Mouse (Mus musculus): ENCODE data around the gene Abcf3. TPM values are rescaled to one million over a fixed set of nuclear protein-coding genes. Genes with fewer than 3 reads are reported as not detected.

Gene Abcf3
- polyA plus RNA-seq, 3 experiments from 2014 or later: 49.8 to 94.5 (median 71.5) TPM

Other genes starting within 250 kb of the Abcf3 start
- 10 to 100 TPM; 77.6 to 82.2 (median 82.2) TPM for gene Parl, start 246.2 kb upstream of the Abcf3 start, polyA plus RNA-seq (2017; shearing (Covaris generic))
- not detected for gene Cyp2ab1, start 223.2 kb upstream of the Abcf3 start, polyA plus RNA-seq (2017; shearing (Covaris generic))
- 10 to 100 TPM; 20.5 to 39.1 (median 35.7) TPM for gene Abcc5, start 122.2 kb upstream of the Abcf3 start, polyA plus RNA-seq (2017; shearing (Covaris generic))
- gene Eif2b5, start 49.8 kb upstream of the Abcf3 start, polyA plus RNA-seq (2017; shearing (Covaris generic)): 10 to 100 TPM; 13.1 to 19.0 (median 14.8) TPM
- gene Dvl3, start 31.6 kb upstream of the Abcf3 start, polyA plus RNA-seq (2017; shearing (Covaris generic)): 10 to 100 TPM; 10.9 to 19.2 (median 12.4) TPM
- 100 to 1,000 TPM; 494 to 560 (median 499) TPM for gene Ap2m1, start 13.1 kb upstream of the Abcf3 start, polyA plus RNA-seq (2017; shearing (Covaris generic))
- under 1 TPM in 2 of 3 experiments, not detected in 1; 0.24 to 0.31 TPM for gene Vwa5b2, start 40.9 kb downstream of the Abcf3 start, polyA plus RNA-seq (2017; shearing (Covaris generic))
- gene Eef1akmt4, start 63.0 kb downstream of the Abcf3 start, polyA plus RNA-seq (2017; shearing (Covaris generic)): 10 to 100 TPM; 12.0 to 19.3 (median 18.7) TPM
- not detected for gene Gm49333, start 63.0 kb downstream of the Abcf3 start, polyA plus RNA-seq (2017; shearing (Covaris generic))
- 10 to 100 TPM; 22.7 to 33.7 (median 28.4) TPM for gene Alg3, start 63.2 kb downstream of the Abcf3 start, polyA plus RNA-seq (2017; shearing (Covaris generic))
- under 1 TPM in 1 of 3 experiments, not detected in 2; 0.43 TPM for gene Camk2n2, start 72.7 kb downstream of the Abcf3 start, polyA plus RNA-seq (2017; shearing (Covaris generic))
- not detected for gene Ece2, start 81.3 kb downstream of the Abcf3 start, polyA plus RNA-seq (2017; shearing (Covaris generic))
- 100 to 1,000 TPM; 135 to 198 (median 183) TPM for gene Psmd2, start 103.1 kb downstream of the Abcf3 start, polyA plus RNA-seq (2017; shearing (Covaris generic))
- gene Eif4g1, start 119.7 kb downstream of the Abcf3 start, polyA plus RNA-seq (2017; shearing (Covaris generic)): 10 to 100 TPM; 48.9 to 68.0 (median 51.3) TPM
- under 1 TPM; 0.30 to 0.78 (median 0.59) TPM for gene Fam131a, start 144.7 kb downstream of the Abcf3 start, polyA plus RNA-seq (2017; shearing (Covaris generic))
- 10 to 100 TPM; 63.1 to 71.1 (median 64.1) TPM for gene Polr2h, start 169.1 kb downstream of the Abcf3 start, polyA plus RNA-seq (2017; shearing (Covaris generic))
- gene Clcn2, start 169.2 kb downstream of the Abcf3 start, polyA plus RNA-seq (2017; shearing (Covaris generic)): 1 to 10 TPM in 1 of 3 experiments, under 1 TPM in 2; 0.48 to 1.2 (median 0.79) TPM
- not detected for gene Chrd, start 184.6 kb downstream of the Abcf3 start, polyA plus RNA-seq (2017; shearing (Covaris generic))
- gene Thpo, start 185.9 kb downstream of the Abcf3 start, polyA plus RNA-seq (2017; shearing (Covaris generic)): not detected

Measured in inflammation-experienced regulatory T-cells, adult 6 months (primary cell).